Mouse (Mus musculus): ENCODE data around the gene Jpt1. TPM values are rescaled to one million over a fixed set of nuclear protein-coding genes. Genes with fewer than 3 reads are reported as not detected.
"Not testable (repeated sequence)": the region's sequence is repeated elsewhere in the genome, so short reads cannot be mapped to it uniquely, and the experiment has no call there.

Gene Jpt1
- polyA plus RNA-seq, 1 experiment from 2014 or later, result 435 TPM

DNA sequence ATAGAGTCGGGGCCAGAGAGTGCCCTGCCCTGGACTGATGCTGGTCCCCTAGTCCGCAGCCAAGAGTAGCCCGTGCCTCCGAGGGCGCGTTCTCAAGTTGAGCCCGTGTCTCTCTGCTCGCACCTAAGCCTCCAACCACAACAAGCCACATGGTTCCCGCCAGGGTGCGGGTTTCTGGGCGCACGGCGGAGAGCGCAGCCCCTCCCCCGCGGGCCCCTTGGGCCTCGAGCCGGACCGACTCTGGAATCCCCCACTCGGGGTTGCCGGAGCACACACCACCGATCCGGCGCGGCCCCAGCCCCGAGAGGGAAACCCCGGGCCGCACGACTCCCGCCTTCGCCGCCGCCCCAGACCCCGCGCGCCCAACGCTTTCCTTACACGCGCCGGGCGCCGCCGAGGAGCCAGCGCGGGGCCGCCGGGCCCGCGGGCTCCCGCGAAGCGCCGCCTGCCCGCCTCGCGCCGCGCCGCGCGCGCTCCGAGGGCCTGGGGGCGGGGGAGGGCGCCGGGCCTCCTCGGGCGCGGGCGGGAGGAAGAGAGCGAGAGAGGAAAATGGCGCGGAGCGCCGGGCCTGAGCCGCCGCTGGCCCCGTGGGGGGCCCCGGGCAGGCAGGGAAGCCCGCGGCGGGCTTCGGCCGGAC lies 21.3 kb upstream of the Jpt1 start:
- WGBS, result under 1% methylated on average over 77 of the region's 84 CpGs
- Histone ChIP-seq H3K9ac (ENCODE audit: low read depth, low read length) (peak overlapping the region; percentile 99), H3K36me3 (ENCODE audit: control insufficient read depth, insufficient read depth, low read length) (peaks cover 26% of the 10 kb centered on the region), H3K4me3 (ENCODE audit: low read depth, low read length) (peak overlapping the region; percentile 99), H3K4me2 (peak overlapping the region; percentile 88), H3K9me3 (ENCODE audit: control insufficient read depth, low read length) (no peaks in the 10 kb centered on the region), H3K4me1 (replicated peaks; ENCODE audit: control insufficient read depth, insufficient read depth, low read length) (peaks cover 21% of the 10 kb centered on the region), H3K27me3 (replicated peaks; ENCODE audit: control insufficient read depth, insufficient read depth, low read length) (no peaks in the 10 kb centered on the region), H3K27ac (ENCODE audit: low read depth, low read length) (peak overlapping the region; percentile 100)
- DNase-seq (ENCODE audit: low spot score) (peak; percentile 75), ATAC-seq (replicated peaks; ENCODE audit: low FRiP score) (peak; percentile 77)

DNA sequence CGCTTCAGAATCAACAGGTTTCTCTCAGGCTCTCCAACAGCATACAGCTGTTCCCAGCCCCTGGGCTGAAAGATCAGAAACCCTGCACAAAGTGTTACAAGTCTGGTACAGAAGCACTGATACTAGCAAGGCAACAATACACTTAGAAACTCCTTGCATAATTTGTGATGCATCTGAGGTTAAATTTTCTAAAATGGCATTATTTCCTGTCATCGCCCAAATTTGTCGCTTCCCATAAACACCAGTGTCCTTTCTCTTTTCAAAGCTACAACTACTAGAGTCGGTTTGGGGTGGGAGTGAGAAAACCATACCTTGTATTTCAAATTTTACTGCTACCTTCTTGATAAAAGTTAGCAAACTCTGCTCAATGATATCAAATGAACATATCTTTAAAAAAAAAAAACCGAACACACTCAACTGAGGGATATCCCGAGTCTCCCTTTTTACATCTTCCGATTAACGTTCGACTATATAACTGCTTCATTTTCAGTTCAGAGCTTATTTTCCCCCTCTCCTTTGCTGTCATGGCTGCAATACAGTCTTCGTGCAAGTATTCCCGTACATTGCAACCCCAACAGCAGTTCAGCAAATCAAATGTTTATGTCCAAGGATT lies 20.7 kb upstream of the Jpt1 start:
- ATAC-seq (replicated peaks; ENCODE audit: low FRiP score) (no peak), DNase-seq (ENCODE audit: low spot score) (no peak)
- peak overlapping the region; percentile 99 for H3K9ac ChIP-seq (ENCODE audit: low read depth, low read length)
- H3K36me3 ChIP-seq (ENCODE audit: control insufficient read depth, insufficient read depth, low read length), result peaks cover 29% of the 10 kb centered on the region
- peak overlapping the region; percentile 88 for H3K4me2 ChIP-seq
- peak overlapping the region; percentile 99 for H3K4me3 ChIP-seq (ENCODE audit: low read depth, low read length)
- no peaks in the 10 kb centered on the region for H3K9me3 ChIP-seq (ENCODE audit: control insufficient read depth, low read length)
- peaks cover 21% of the 10 kb centered on the region for H3K4me1 ChIP-seq (replicated peaks; ENCODE audit: control insufficient read depth, insufficient read depth, low read length)
- no peaks in the 10 kb centered on the region for H3K27me3 ChIP-seq (replicated peaks; ENCODE audit: control insufficient read depth, insufficient read depth, low read length)
- 7% methylated on average over 11 of the region's 11 CpGs for WGBS
- H3K27ac ChIP-seq (ENCODE audit: low read depth, low read length), result peak overlapping the region; percentile 100

DNA sequence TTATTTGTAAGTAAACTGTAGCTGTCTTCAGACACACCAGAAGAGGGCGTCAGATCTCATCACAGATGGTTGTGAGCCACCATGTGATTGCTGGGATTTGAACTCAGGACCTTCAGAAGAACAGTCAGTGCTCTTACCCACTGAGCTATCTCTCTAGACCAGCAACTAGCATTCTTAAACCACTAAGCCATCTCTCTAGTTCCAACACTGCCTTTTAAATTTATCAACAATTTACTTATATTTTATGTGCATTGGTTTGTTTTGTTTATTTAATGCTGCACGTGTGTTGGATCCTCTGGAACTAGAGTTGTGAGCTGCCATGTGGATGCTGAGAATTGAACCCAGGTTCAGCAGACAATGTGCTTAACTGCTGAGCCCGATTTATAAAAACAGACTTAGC lies 12.3 kb upstream of the Jpt1 start:
- not testable (repeated sequence) for H3K4me1 ChIP-seq (replicated peaks; ENCODE audit: control insufficient read depth, insufficient read depth, low read length); DNase-seq (ENCODE audit: low spot score); H3K4me3 ChIP-seq (ENCODE audit: low read depth, low read length); H3K27me3 ChIP-seq (replicated peaks; ENCODE audit: control insufficient read depth, insufficient read depth, low read length); H3K4me2 ChIP-seq; H3K27ac ChIP-seq (ENCODE audit: low read depth, low read length); ATAC-seq (replicated peaks; ENCODE audit: low FRiP score); H3K9me3 ChIP-seq (ENCODE audit: control insufficient read depth, low read length); H3K9ac ChIP-seq (ENCODE audit: low read depth, low read length)
- 77% methylated on average over 3 of the region's 3 CpGs for WGBS
- peaks cover 50% of the 10 kb centered on the region for H3K36me3 ChIP-seq (ENCODE audit: control insufficient read depth, insufficient read depth, low read length)

GRCm38 (mm10) chr11:115522703-115523102 lies 8.5 kb upstream of the Jpt1 start:
- Histone ChIP-seq H3K27ac (ENCODE audit: low read depth, low read length) (no peak overlapping the region), H3K4me1 (replicated peaks; ENCODE audit: control insufficient read depth, insufficient read depth, low read length) (peaks cover 4% of the 10 kb centered on the region; the same call in 1 of the 2 replicates), H3K36me3 (ENCODE audit: control insufficient read depth, insufficient read depth, low read length) (peaks cover 38% of the 10 kb centered on the region), H3K4me2 (no peak overlapping the region), H3K9me3 (ENCODE audit: control insufficient read depth, low read length) (no peaks in the 10 kb centered on the region), H3K9ac (ENCODE audit: low read depth, low read length) (no peak overlapping the region), H3K27me3 (replicated peaks; ENCODE audit: control insufficient read depth, insufficient read depth, low read length) (no peaks in the 10 kb centered on the region), H3K4me3 (ENCODE audit: low read depth, low read length) (no peak overlapping the region)
- WGBS, result 66% methylated on average over 2 of the region's 2 CpGs
- ATAC-seq (replicated peaks; ENCODE audit: low FRiP score) (no peak), DNase-seq (ENCODE audit: low spot score) (no peak)

- H3K4me2 ChIP-seq, result no peak overlapping the region
- H3K9ac ChIP-seq (ENCODE audit: low read depth, low read length), result no peak overlapping the region
- peaks cover 34% of the 10 kb centered on the region for H3K36me3 ChIP-seq (ENCODE audit: control insufficient read depth, insufficient read depth, low read length)
- peaks cover 4% of the 10 kb centered on the region; the same call in 1 of the 2 replicates for H3K4me1 ChIP-seq (replicated peaks; ENCODE audit: control insufficient read depth, insufficient read depth, low read length)
- 91% methylated on average over 2 of the region's 2 CpGs for whole genome bisulfite sequencing
- H3K4me3 ChIP-seq (ENCODE audit: low read depth, low read length), result no peak overlapping the region
- H3K27ac ChIP-seq (ENCODE audit: low read depth, low read length), result no peak overlapping the region
- H3K9me3 ChIP-seq (ENCODE audit: control insufficient read depth, low read length), result no peaks in the 10 kb centered on the region
- DNase-seq (ENCODE audit: low spot score) (no peak), ATAC-seq (replicated peaks; ENCODE audit: low FRiP score) (no peak)
- no peaks in the 10 kb centered on the region for H3K27me3 ChIP-seq (replicated peaks; ENCODE audit: control insufficient read depth, insufficient read depth, low read length)
Observed at GRCm38 (mm10) chr11:115522238-115522637, 8.1 kb upstream of the Jpt1 start.

GRCm38 (mm10) chr11:115521080-115521479 lies 6.9 kb upstream of the Jpt1 start:
- DNase-seq (ENCODE audit: low spot score), result no peak
- Histone ChIP-seq H3K36me3 (ENCODE audit: control insufficient read depth, insufficient read depth, low read length) (peaks cover 23% of the 10 kb centered on the region), H3K4me1 (replicated peaks; ENCODE audit: control insufficient read depth, insufficient read depth, low read length) (peaks cover 4% of the 10 kb centered on the region; the same call in 1 of the 2 replicates), H3K4me3 (ENCODE audit: low read depth, low read length) (no peak overlapping the region), H3K27me3 (replicated peaks; ENCODE audit: control insufficient read depth, insufficient read depth, low read length) (no peaks in the 10 kb centered on the region), H3K9ac (ENCODE audit: low read depth, low read length) (no peak overlapping the region), H3K4me2 (no peak overlapping the region), H3K27ac (ENCODE audit: low read depth, low read length) (no peak overlapping the region), H3K9me3 (ENCODE audit: control insufficient read depth, low read length) (no peaks in the 10 kb centered on the region)
- 76% methylated on average over 4 of the region's 4 CpGs for WGBS
- ATAC-seq (replicated peaks; ENCODE audit: low FRiP score), result no peak

DNA sequence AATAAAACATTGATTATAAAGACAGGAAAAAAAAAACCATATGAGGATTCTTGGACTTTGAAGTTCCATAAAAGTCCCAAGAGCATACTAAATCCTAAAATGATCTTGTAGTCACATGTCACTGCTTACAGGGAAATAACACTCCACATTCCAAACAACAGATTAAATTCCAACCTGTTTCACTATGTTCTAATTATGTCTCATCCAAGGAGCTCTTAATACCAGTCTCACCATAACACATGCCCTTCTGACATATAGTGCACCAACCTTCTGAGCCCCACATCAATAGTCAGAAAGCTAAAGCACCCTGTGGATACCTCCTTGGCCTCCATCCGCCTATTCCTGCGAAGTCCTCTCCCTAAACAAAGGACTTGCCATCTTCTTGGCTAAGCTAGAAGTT lies 6.0 kb upstream of the Jpt1 start:
- H3K4me2 ChIP-seq, result no peak overlapping the region
- no peak overlapping the region for H3K27ac ChIP-seq (ENCODE audit: low read depth, low read length)
- no peak overlapping the region for H3K9ac ChIP-seq (ENCODE audit: low read depth, low read length)

DNA sequence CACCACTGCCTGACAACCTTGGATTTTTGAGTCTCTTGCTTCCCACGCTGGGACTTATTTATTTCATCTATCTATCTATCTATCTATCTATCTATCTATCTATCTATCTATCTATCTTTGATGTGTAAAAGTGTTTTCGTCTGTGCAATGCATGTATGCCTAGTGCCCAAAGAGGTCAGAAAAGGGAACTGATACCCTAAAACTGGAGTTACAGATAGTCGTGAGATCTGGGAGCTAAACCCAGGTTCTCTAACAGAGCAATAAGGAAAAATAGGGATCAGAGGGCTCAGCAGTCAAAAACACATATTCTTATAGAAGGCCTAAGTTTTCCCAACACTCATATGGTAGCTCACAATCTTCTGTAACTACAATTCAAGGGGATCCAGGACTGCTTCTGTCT lies 5.4 kb upstream of the Jpt1 start:
- H3K4me3 ChIP-seq (ENCODE audit: low read depth, low read length), result no peak overlapping the region
- no peak overlapping the region for H3K4me2 ChIP-seq
- ATAC-seq (replicated peaks; ENCODE audit: low FRiP score), result no peak
- H3K4me1 ChIP-seq (replicated peaks; ENCODE audit: control insufficient read depth, insufficient read depth, low read length), result peaks cover 9% of the 10 kb centered on the region
- H3K9me3 ChIP-seq (ENCODE audit: control insufficient read depth, low read length), result no peaks in the 10 kb centered on the region
- no peak for DNase-seq (ENCODE audit: low spot score)
- no peak overlapping the region for H3K9ac ChIP-seq (ENCODE audit: low read depth, low read length)
- peaks cover 14% of the 10 kb centered on the region; the same call in 1 of the 2 replicates for H3K36me3 ChIP-seq (ENCODE audit: control insufficient read depth, insufficient read depth, low read length)
- H3K27me3 ChIP-seq (replicated peaks; ENCODE audit: control insufficient read depth, insufficient read depth, low read length), result no peaks in the 10 kb centered on the region
- H3K27ac ChIP-seq (ENCODE audit: low read depth, low read length), result no peak overlapping the region
- WGBS, result 80% methylated on average over 3 of the region's 3 CpGs

More for the DNA sequence above, 6.0 kb upstream of the Jpt1 start:
- ATAC-seq (replicated peaks; ENCODE audit: low FRiP score), result no peak
- Histone ChIP-seq H3K27me3 (replicated peaks; ENCODE audit: control insufficient read depth, insufficient read depth, low read length) (no peaks in the 10 kb centered on the region), H3K4me1 (replicated peaks; ENCODE audit: control insufficient read depth, insufficient read depth, low read length) (peaks cover 4% of the 10 kb centered on the region; the same call in 1 of the 2 replicates), H3K9me3 (ENCODE audit: control insufficient read depth, low read length) (no peaks in the 10 kb centered on the region), H3K36me3 (ENCODE audit: control insufficient read depth, insufficient read depth, low read length) (peaks cover 17% of the 10 kb centered on the region; the same call in 1 of the 2 replicates), H3K4me3 (ENCODE audit: low read depth, low read length) (no peak overlapping the region)
- 86% methylated on average over 2 of the region's 2 CpGs for WGBS
- no peak for DNase-seq (ENCODE audit: low spot score)

GRCm38 (mm10) chr11:115518693-115519092 lies 4.5 kb upstream of the Jpt1 start:
- 67% methylated on average over 9 of the region's 9 CpGs for WGBS
- no peak overlapping the region for H3K9ac ChIP-seq (ENCODE audit: low read depth, low read length)

More at GRCm38 (mm10) chr11:115518693-115519092, 4.5 kb upstream of the Jpt1 start:
- Histone ChIP-seq H3K4me3 (ENCODE audit: low read depth, low read length) (no peak overlapping the region), H3K27ac (ENCODE audit: low read depth, low read length) (no peak overlapping the region), H3K27me3 (replicated peaks; ENCODE audit: control insufficient read depth, insufficient read depth, low read length) (no peaks in the 10 kb centered on the region), H3K4me1 (replicated peaks; ENCODE audit: control insufficient read depth, insufficient read depth, low read length) (peaks cover 9% of the 10 kb centered on the region), H3K9me3 (ENCODE audit: control insufficient read depth, low read length) (no peaks in the 10 kb centered on the region), H3K4me2 (no peak overlapping the region), H3K36me3 (ENCODE audit: control insufficient read depth, insufficient read depth, low read length) (peaks cover 9% of the 10 kb centered on the region; the same call in 1 of the 2 replicates)
- DNase-seq (ENCODE audit: low spot score) (no peak), ATAC-seq (replicated peaks; ENCODE audit: low FRiP score) (no peak)
